Mouse (Mus musculus): ENCODE results near the gene Ccdc69.
A peak's percentile ranks its signal among the peaks of the same experiment; 100 is the strongest.
"Not testable (repeated sequence)": the region's sequence is repeated elsewhere in the genome, so short reads cannot be mapped to it uniquely, and the experiment has no call there.

The Ccdc69 gene

GRCm38 (mm10) chr11:55077331-55078231, at the start of gene Ccdc69:
Ccdc69 (minus strand) TSS chr11:55078131.
- peak; percentile 59 for DNase-seq (ENCODE audit: low spot score)

- DNase-seq (ENCODE audit: low spot score), result no peak
Observed at GRCm38 (mm10) chr11:55126663-55127062, 48.7 kb upstream of the Ccdc69 start.

- no peak for DNase-seq (ENCODE audit: low spot score)
Observed at GRCm38 (mm10) chr11:55121430-55121829, 43.5 kb upstream of the Ccdc69 start.

GRCm38 (mm10) chr11:55120821-55121271, 42.9 kb upstream of the Ccdc69 start:
- no peak for DNase-seq (ENCODE audit: low spot score)

- no peak for DNase-seq (ENCODE audit: low spot score)
Observed at GRCm38 (mm10) chr11:55120279-55120678, 42.3 kb upstream of the Ccdc69 start.

GRCm38 (mm10) chr11:55117031-55117430, 39.1 kb upstream of the Ccdc69 start:
- DNase-seq (ENCODE audit: low spot score), result no peak

- DNase-seq (ENCODE audit: low spot score), result no peak
Observed at GRCm38 (mm10) chr11:55116004-55116403, 38.1 kb upstream of the Ccdc69 start.

- no peak for DNase-seq (ENCODE audit: low spot score)
Observed at GRCm38 (mm10) chr11:55114291-55114690, 36.4 kb upstream of the Ccdc69 start.

- not testable (repeated sequence) for DNase-seq (ENCODE audit: low spot score)
Observed at GRCm38 (mm10) chr11:55113861-55114250, 35.9 kb upstream of the Ccdc69 start.

GRCm38 (mm10) chr11:55113209-55113860, 35.4 kb upstream of the Ccdc69 start:
- DNase-seq (ENCODE audit: low spot score), result no peak

- no peak for DNase-seq (ENCODE audit: low spot score)
Observed at GRCm38 (mm10) chr11:55110566-55111169, 32.7 kb upstream of the Ccdc69 start.

- DNase-seq (ENCODE audit: low spot score), result no peak
Observed at GRCm38 (mm10) chr11:55109521-55110300, 31.8 kb upstream of the Ccdc69 start.

- no peak for DNase-seq (ENCODE audit: low spot score)
Observed at GRCm38 (mm10) chr11:55106636-55107035, 28.7 kb upstream of the Ccdc69 start.

GRCm38 (mm10) chr11:55105389-55105788, 27.5 kb upstream of the Ccdc69 start:
- DNase-seq (ENCODE audit: low spot score), result no peak

- no peak for DNase-seq (ENCODE audit: low spot score)
Observed at GRCm38 (mm10) chr11:55103229-55103628, 25.3 kb upstream of the Ccdc69 start.

GRCm38 (mm10) chr11:55102015-55102414, 24.1 kb upstream of the Ccdc69 start:
- no peak for DNase-seq (ENCODE audit: low spot score)

- no peak for DNase-seq (ENCODE audit: low spot score)
Observed at GRCm38 (mm10) chr11:55099868-55100267, 21.9 kb upstream of the Ccdc69 start.

- DNase-seq (ENCODE audit: low spot score), result no peak
Observed at GRCm38 (mm10) chr11:55099019-55099771, 21.3 kb upstream of the Ccdc69 start.

- DNase-seq (ENCODE audit: low spot score), result no peak
Observed at GRCm38 (mm10) chr11:55098189-55098915, 20.4 kb upstream of the Ccdc69 start.

- DNase-seq (ENCODE audit: low spot score), result peak; percentile 97
Observed at GRCm38 (mm10) chr11:55097463-55098188, 19.7 kb upstream of the Ccdc69 start, which contains the start of gene Gm2a. Gm2a (plus strand) TSS chr11:55098115.
